Mouse (Mus musculus) liver, embryonic 14.5 days (tissue): Measurements from ENCODE around the gene Efcc1. TPM values are rescaled to one million over a fixed set of nuclear protein-coding genes. Genes with fewer than 3 reads are reported as not detected.
A peak's percentile ranks its signal among the peaks of the same experiment; 100 is the strongest.

Experiments used
- ATAC-seq: fragments of 200-750 bp; cut with Nextera tagmentation; 2 replicates; pipeline ENCODE4 v1.8.0; 2017; ENCODE audit warnings: moderate number of reproducible peaks, mild to moderate bottlenecking, moderate library complexity; ENCODE audit not compliant: insufficient read depth
- DNase-seq, 3 experiments: peaks; one replicate each; pipeline ENCODE4 v3.0.0-alpha.2; 2012 to 2013; ENCODE audit warnings: low read depth in 3 of 3, low spot score in 3 of 3
- H3K27ac ChIP-seq: fragments of 300-500 bp; sonication (generic); 2 replicates; pipeline ENCODE4 v1.5.1; 2014; ENCODE audit warnings: moderate library complexity, mild to moderate bottlenecking, control low read depth, inconsistent platforms
- H3K27me3 ChIP-seq: fragments of 300-500 bp; sonication (generic); 2 replicates; pipeline ENCODE4 v1.6.1; 2014; ENCODE audit warnings: mild to moderate bottlenecking, low read length, moderate library complexity; ENCODE audit not compliant: control insufficient read depth, insufficient read depth
- H3K36me3 ChIP-seq: fragments of 300-500 bp; sonication (generic); replicated peaks from 2 replicates; pipeline ENCODE4 v1.6.1; 2014; ENCODE audit warnings: low read depth; ENCODE audit not compliant: control insufficient read depth, insufficient read depth
- H3K4me1 ChIP-seq, 2 experiments: fragments of 200-500 bp in 1 of 2; fragments of 300-500 bp in 1 of 2; sonication (generic) in 1 of 2; replicated peaks; 2 replicates each; pipeline ENCODE4 v1.6.1; 2012 to 2014; ENCODE audit warnings: antibody characterized with exemption in 1 of 2, inconsistent platforms in 1 of 2, low read length in 1 of 2; ENCODE audit not compliant: control insufficient read depth in 2 of 2, insufficient read depth in 2 of 2
- H3K4me2 ChIP-seq: fragments of 300-500 bp; sonication (generic); 2 replicates; pipeline ENCODE4 v1.6.1; 2014; ENCODE audit warnings: low read depth, mild to moderate bottlenecking, control low read depth, moderate library complexity
- H3K4me3 ChIP-seq, 2 experiments: fragments of 200-500 bp in 1 of 2; fragments of 300-500 bp in 1 of 2; sonication (generic) in 1 of 2; 2 replicates each; pipeline ENCODE4 v1.5.1; 2012 to 2014; ENCODE audit warnings: low read depth in 2 of 2, low read length in 2 of 2, mild to moderate bottlenecking in 2 of 2, control low read depth in 1 of 2, inconsistent platforms in 1 of 2, moderate library complexity in 1 of 2; ENCODE audit not compliant: insufficient read depth in 1 of 2
- H3K9ac ChIP-seq: fragments of 300-500 bp; sonication (generic); replicated peaks from 2 replicates; pipeline ENCODE4 v1.6.1; 2014; ENCODE audit warnings: mild to moderate bottlenecking, control low read depth, moderate library complexity
- H3K9me3 ChIP-seq: fragments of 300-500 bp; sonication (generic); 2 replicates; pipeline ENCODE4 v1.6.1; 2016; ENCODE audit warnings: low read length, mixed read lengths; ENCODE audit not compliant: control insufficient read depth
- CTCF ChIP-seq: IDR thresholded peaks from 2 replicates; pipeline ENCODE4 v1.5.1; 2016; ENCODE audit warnings: antibody characterized with exemption, low read depth, control low read depth
- EP300 ChIP-seq: IDR thresholded peaks from 2 replicates; pipeline ENCODE4 v1.6.1; 2016; ENCODE audit warnings: antibody characterized with exemption, low read depth
- WGBS: fragments of 180-500 bp; shearing (Covaris S2); extraction: QIAGEN DNeasy Blood & Tissue Kit; methylation state at CpG from one replicate; pipeline ENCODE4 v1.1.7; 2014; ENCODE audit not compliant: insufficient replicate concordance; 5-methylcytosine and 5-hydroxymethylcytosine counted together
- polyA plus RNA-seq, 2 experiments: library from polyadenylated mRNA; depleted of rRNA in 1 of 2; stranded (reverse) in 1 of 2; unstranded in 1 of 2; fragments of >200 nt; fragmentation: Nextera tagmentation in 1 of 2; extraction: Ambion mirVana in 1 of 2; gene quantifications; 2 replicates each; pipeline versions ENCODE4 v1.2.1 to v1.2.3; 2012 to 2014

The Efcc1 gene
- polyA plus RNA-seq, 2 experiments: 0.09 to 0.17 TPM

GRCm38 (mm10) chr6:87736923-87737322 lies 6.3 kb downstream of the Efcc1 start:
- H3K4me3 ChIP-seq: no peak overlapping the region
- 55% methylated on average over 4 of the region's 4 CpGs for WGBS
- DNase-seq (no peak), ATAC-seq (no peak)
- H3K4me1 ChIP-seq: peaks cover 29 to 34% of the 10 kb centered on the region in 2 experiments
- H3K27me3 ChIP-seq: peaks cover 27% of the 10 kb centered on the region
- TF ChIP-seq CTCF (no peak), EP300 (no peak)
- no peaks in the 10 kb centered on the region for H3K36me3 ChIP-seq
- no peak overlapping the region for H3K4me2 ChIP-seq
- no peaks in the 10 kb centered on the region for H3K9me3 ChIP-seq
- H3K27ac ChIP-seq: no peak overlapping the region
- no peak overlapping the region for H3K9ac ChIP-seq

DNA sequence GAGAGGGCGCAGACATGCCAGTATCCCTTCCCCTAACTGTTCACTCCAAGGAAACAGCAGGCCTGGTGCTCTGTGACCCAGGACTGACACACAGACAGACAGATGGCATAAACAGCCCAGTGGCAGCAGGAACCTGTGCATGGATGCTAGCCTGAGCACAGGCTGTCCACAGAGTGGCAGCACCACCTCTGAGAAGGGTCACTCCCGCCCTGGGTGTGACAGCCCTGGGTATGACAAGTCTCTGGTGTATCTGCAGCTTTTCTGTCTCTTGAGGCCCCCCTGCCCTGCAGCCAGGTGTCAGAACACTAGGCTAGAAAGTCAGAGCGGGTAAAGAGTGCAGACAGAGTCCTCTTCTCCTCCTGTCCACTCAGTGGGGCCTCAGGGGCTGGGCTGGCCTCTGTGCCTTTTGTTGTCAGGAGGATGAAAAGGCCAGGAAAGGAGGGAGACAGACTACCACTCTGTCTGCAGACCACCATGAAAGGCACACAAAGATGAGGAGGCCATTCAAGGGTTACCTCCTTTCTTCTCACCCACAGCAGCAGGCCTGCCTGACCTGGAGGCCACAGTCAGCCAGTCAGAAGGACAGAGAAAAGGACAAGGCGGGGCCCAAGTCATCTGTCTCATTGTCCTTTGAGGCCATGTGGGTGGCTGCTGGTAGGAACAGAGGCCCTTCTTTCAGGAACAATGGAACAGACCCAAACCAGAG lies 7.4 kb downstream of the Efcc1 start:
- no peak overlapping the region for H3K27ac ChIP-seq
- ATAC-seq: no peak
- no peak overlapping the region for H3K9ac ChIP-seq
- no peaks in the 10 kb centered on the region for H3K9me3 ChIP-seq
- no peak overlapping the region for H3K4me3 ChIP-seq
- H3K4me1 ChIP-seq: peaks cover 32 to 46% of the 10 kb centered on the region in 2 experiments
- no peak for DNase-seq
- TF ChIP-seq CTCF: peak; percentile 76
- no peak for TF ChIP-seq EP300
- WGBS: 71% methylated on average over 4 of the region's 4 CpGs
- H3K4me2 ChIP-seq: no peak overlapping the region
- H3K27me3 ChIP-seq: peaks cover 15% of the 10 kb centered on the region
- no peaks in the 10 kb centered on the region for H3K36me3 ChIP-seq

- H3K4me3 ChIP-seq: no peak overlapping the region
- ATAC-seq: peak; percentile 22; the same call in 1 of the 2 replicates
- no peaks in the 10 kb centered on the region for H3K9me3 ChIP-seq
- DNase-seq: no peak
- H3K36me3 ChIP-seq: no peaks in the 10 kb centered on the region
- H3K4me2 ChIP-seq: no peak overlapping the region; the same call in 1 of the 2 replicates
- H3K27ac ChIP-seq: peak overlapping the region; percentile 93
- H3K9ac ChIP-seq: peak overlapping the region; percentile 55
- no peaks in the 10 kb centered on the region; the same call in 1 of the 2 replicates for H3K27me3 ChIP-seq
- peaks cover 35 to 52% of the 10 kb centered on the region in 2 experiments for H3K4me1 ChIP-seq
- 26% methylated on average over 6 of the region's 6 CpGs for WGBS
- TF ChIP-seq EP300 (no peak), CTCF (no peak)
Measured at GRCm38 (mm10) chr6:87739898-87740297, 9.2 kb downstream of the Efcc1 start.

DNA sequence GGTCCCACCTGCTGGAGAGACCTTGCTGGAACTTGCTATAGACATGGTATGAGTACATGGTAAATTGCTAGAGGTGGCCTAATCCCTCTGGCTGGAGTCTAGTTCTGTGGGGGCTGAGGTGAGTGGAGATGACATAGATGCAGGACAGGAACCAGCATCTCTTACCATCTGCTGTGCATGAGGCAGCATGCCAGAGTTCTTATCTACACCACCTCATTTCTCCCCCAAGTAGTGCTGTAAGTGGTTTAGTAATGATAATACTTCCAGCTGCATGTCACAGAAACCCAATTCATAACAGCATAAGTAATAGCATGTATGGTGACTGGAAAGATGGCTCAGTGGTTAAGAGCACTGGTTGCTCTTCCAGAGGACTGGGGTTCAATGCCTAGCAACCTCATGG lies 9.8 kb downstream of the Efcc1 start:
- H3K36me3 ChIP-seq: no peaks in the 10 kb centered on the region
- TF ChIP-seq EP300: peak; percentile 91
- no peak for TF ChIP-seq CTCF
- peak overlapping the region; percentile 40 for H3K4me2 ChIP-seq
- ATAC-seq (peak; percentile 92), DNase-seq (peak; percentile 80 to 84 (median 82))
- peak overlapping the region; percentile 55 for H3K9ac ChIP-seq
- no peaks in the 10 kb centered on the region; the same call in 1 of the 2 replicates for H3K27me3 ChIP-seq
- peak overlapping the region; percentile 93 for H3K27ac ChIP-seq
- H3K4me1 ChIP-seq: peaks cover 40 to 57% of the 10 kb centered on the region in 2 experiments
- H3K4me3 ChIP-seq: no peak overlapping the region
- H3K9me3 ChIP-seq: no peaks in the 10 kb centered on the region

DNA sequence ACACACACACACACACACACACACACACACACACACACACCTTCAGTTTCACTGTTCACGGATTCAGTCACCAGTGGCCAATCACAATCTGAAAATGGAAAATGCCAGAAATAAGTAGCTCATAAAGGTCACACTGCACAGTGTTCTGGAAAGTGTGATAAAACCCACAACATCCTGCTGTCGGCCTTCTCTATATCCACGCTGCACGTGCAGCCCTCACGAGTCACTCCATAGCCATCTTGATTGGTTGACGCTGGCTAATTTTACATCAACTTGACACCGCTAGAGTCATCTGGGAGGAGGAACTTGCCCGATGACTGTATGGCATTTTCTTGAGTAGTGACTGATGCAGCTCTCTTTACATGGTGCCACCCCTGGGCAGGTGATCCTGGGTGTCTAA lies 11.3 kb downstream of the Efcc1 start:
- DNase-seq (no peak), ATAC-seq (no peak)
- no peaks in the 10 kb centered on the region for H3K9me3 ChIP-seq
- TF ChIP-seq CTCF: no peak
- TF ChIP-seq EP300: no peak
- no peak overlapping the region for H3K4me3 ChIP-seq
- no peaks in the 10 kb centered on the region for H3K36me3 ChIP-seq
- H3K4me1 ChIP-seq: peaks cover 51 to 70% of the 10 kb centered on the region in 2 experiments
- no peak overlapping the region for H3K9ac ChIP-seq
- H3K27me3 ChIP-seq: no peaks in the 10 kb centered on the region
- H3K27ac ChIP-seq: no peak overlapping the region
- no peak overlapping the region for H3K4me2 ChIP-seq
- 34% methylated on average over 8 of the region's 8 CpGs for WGBS
